Mouse (Mus musculus): Measurements from ENCODE around the gene Cmtm2b.

DNA sequence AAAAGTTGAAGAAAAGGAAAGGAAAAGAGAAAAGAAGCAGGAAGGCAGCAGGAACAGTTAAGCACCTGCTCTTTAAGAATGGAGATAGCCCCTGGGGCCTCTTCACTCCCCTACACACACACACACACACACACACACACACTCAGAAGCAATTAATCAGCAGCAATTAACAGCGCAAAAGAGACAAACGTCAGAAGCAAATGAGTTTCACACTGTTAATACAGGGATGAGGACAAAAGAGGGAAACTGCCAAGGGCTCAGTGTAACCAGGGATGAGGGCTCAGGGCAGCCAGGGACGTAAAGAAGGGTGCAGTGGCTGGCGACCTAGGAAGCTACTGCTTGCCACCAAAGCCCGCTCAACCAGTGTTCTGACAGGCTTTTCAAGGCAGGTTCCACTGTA is 45.4 kb downstream of the Cmtm2b start:
- TF ChIP-seq GATA1 (IDR thresholded peaks at IDR 0.05; ENCODE audit: borderline replicate concordance, low read length) = no peak
- TF ChIP-seq FLI1 (IDR thresholded peaks at IDR 0.05; ENCODE audit: low read length) = no peak

All from megakaryocyte, embryonic 14.5 days (primary cell).